Mouse (Mus musculus) heart, adult 11 months (tissue): ENCODE measurements around the gene Dnal1.

Source experiments
- DNase-seq: peaks from one replicate; pipeline ENCODE4 v3.0.0; 2022

Dnal1 gene

GRCm38 (mm10) chr12:84187752-84188601 lies 73.8 kb downstream of the Dnal1 start:
- DNase-seq: peak; percentile 98

GRCm38 (mm10) chr12:84188881-84189444 lies 74.8 kb downstream of the Dnal1 start:
- DNase-seq: peak; percentile 92

GRCm38 (mm10) chr12:84190151-84190820 lies 76.1 kb downstream of the Dnal1 start:
- peak; percentile 97 for DNase-seq

- no peak for DNase-seq
Measured at GRCm38 (mm10) chr12:84191190-84191589, 77.0 kb downstream of the Dnal1 start.

- peak; percentile 91 for DNase-seq
Measured at GRCm38 (mm10) chr12:84191770-84192169, 77.6 kb downstream of the Dnal1 start.

- DNase-seq: peak; percentile 95
Measured at GRCm38 (mm10) chr12:84192280-84192679, 78.1 kb downstream of the Dnal1 start.

GRCm38 (mm10) chr12:84192741-84193641 lies 78.8 kb downstream of the Dnal1 start:
- peak; percentile 98 for DNase-seq

GRCm38 (mm10) chr12:84193642-84194399 lies 79.7 kb downstream of the Dnal1 start:
- DNase-seq: peak; percentile 100

GRCm38 (mm10) chr12:84194400-84195109 lies 80.4 kb downstream of the Dnal1 start:
- DNase-seq: no peak

GRCm38 (mm10) chr12:84195195-84195594 lies 81.0 kb downstream of the Dnal1 start:
- no peak for DNase-seq
